Mouse (Mus musculus) testis, adult 2 months (tissue): Measurements from ENCODE around the gene Gm13420. TPM values are rescaled to one million over a fixed set of nuclear protein-coding genes. Genes with fewer than 3 reads are reported as not detected.

ENCODE experiments used
- H3K27ac ChIP-seq: fragments of 200-500 bp; 2 replicates; pipeline ENCODE4 v1.5.1; 2012; ENCODE audit warnings: low read depth, low read length; ENCODE audit not compliant: control insufficient read depth, insufficient read depth
- H3K27me3 ChIP-seq: fragments of 200-500 bp; 2 replicates; pipeline ENCODE4 v1.6.1; 2012; ENCODE audit warnings: mild to moderate bottlenecking, low read length, moderate library complexity; ENCODE audit not compliant: control insufficient read depth, insufficient read depth
- H3K36me3 ChIP-seq: fragments of 200-500 bp; 2 replicates; pipeline ENCODE4 v1.6.1; 2012; ENCODE audit warnings: mild to moderate bottlenecking, low read length; ENCODE audit not compliant: control insufficient read depth, insufficient read depth
- H3K4me1 ChIP-seq: fragments of 200-500 bp; 2 replicates; pipeline ENCODE4 v1.6.1; 2012; ENCODE audit warnings: low read length; ENCODE audit not compliant: control insufficient read depth, insufficient read depth
- H3K4me3 ChIP-seq: fragments of 200-500 bp; 2 replicates; pipeline ENCODE4 v1.5.1; 2012; ENCODE audit warnings: low read depth, mild to moderate bottlenecking, low read length, moderate library complexity, mixed read lengths; ENCODE audit not compliant: control insufficient read depth
- CTCF ChIP-seq: fragments of 200-500 bp; IDR thresholded peaks from 2 replicates; pipeline ENCODE4 v1.5.1; 2012; ENCODE audit warnings: low read depth, mild to moderate bottlenecking, inconsistent platforms, low read length, moderate library complexity; ENCODE audit not compliant: control insufficient read depth, insufficient read depth, insufficient replicate concordance
- POLR2A ChIP-seq: fragments of 200-500 bp; IDR thresholded peaks from 2 replicates; pipeline ENCODE4 v1.6.1; 2012; ENCODE audit warnings: low read depth, mild to moderate bottlenecking, inconsistent platforms, low read length, moderate library complexity; ENCODE audit not compliant: control insufficient read depth
- polyA plus RNA-seq: library from polyadenylated mRNA; depleted of rRNA; stranded (reverse); fragments of >200 nt; gene quantifications from 2 replicates; pipeline ENCODE4 v1.2.3, GENCODE M21; 2012; rRNA removed

The Gm13420 gene
- polyA plus RNA-seq, 1 experiment: 0.28 TPM

DNA sequence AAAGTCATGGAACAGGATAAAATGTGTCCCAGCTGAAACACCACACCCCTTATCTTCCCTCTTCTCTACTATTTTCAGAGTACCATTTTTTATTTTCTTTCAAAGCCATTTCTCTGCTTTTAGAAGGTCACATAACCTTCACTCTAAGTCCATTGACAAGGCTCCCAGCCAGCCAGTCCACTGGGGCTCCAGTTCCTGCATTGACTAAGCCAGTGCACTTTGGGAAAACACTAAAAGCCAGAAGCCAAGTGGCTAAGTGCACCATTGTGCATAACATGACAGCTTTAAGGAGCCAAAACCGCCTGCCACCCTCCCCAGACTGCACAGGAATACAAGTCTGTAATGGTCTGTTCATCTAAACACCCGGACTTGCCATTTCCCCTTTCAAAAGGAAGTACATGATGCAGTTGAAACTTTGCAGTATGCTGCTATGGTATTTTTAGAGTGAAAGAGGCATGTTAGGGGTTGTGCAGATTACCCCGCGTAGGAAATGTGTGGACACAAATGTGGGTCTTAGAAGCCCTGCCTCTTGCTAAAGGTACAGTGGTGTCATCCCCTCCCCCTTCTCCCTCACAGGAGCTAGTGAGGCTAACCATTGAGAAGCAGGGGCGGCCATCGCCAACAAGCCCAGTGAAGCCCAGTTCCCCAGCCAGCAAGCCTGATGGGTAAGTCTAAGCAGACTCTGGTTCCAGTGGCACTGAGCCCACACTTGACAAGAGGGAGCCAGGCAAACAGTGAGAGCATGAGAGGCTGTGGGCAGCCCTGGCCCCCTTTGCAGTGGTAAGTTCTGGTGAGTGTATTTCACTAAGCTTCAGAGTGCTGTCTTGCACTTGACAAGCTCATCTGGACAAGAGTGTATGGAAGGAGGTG is 52.8 kb downstream of the Gm13420 start:
- no peaks in the 10 kb centered on the region for H3K4me1 ChIP-seq
- no peaks in the 10 kb centered on the region for H3K36me3 ChIP-seq
- no peak overlapping the region for H3K4me3 ChIP-seq
- no peak overlapping the region for H3K27ac ChIP-seq
- TF ChIP-seq POLR2A (no peak), CTCF (no peak)
- H3K27me3 ChIP-seq: no peaks in the 10 kb centered on the region

DNA sequence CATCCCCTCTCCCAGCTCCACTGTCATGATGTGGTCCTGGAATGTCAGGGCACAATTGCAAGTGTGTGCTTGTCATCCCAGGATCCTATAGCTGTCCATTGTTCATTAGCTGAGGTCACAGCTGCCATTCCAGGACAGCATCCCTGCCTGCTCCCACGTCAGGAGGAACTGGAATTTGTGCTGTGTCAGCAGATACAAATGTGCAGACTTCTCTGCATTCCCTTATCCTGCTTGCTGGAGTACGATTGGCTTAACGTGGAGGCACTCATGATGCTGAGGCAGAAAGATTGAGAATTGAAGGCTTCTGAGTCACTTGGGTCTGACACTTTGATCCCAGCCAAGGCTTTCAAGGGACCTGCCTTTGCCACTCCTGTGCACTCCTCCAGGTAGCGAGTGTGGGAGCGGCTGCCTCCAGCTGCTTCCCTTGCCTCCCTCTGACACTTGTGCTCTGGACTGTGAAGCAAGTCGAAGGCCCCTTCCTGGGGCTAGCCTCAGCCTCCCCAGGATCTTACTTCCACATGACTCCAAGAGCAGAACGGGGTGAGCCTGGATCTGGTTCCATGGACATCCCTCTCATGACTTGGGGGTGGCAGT is 55.2 kb downstream of the Gm13420 start:
- no peaks in the 10 kb centered on the region for H3K27me3 ChIP-seq
- no peaks in the 10 kb centered on the region for H3K4me1 ChIP-seq
- H3K27ac ChIP-seq: no peak overlapping the region
- H3K4me3 ChIP-seq: no peak overlapping the region
- no peak for TF ChIP-seq POLR2A
- TF ChIP-seq CTCF: no peak
- no peaks in the 10 kb centered on the region for H3K36me3 ChIP-seq

Other genes with a start within 250 kb of the Gm13420 start
- gene Rapgef1, start 132.0 kb downstream of the Gm13420 start, polyA plus RNA-seq: 58.8 and 59.2 TPM in 2 replicates
- gene Gm13547, start 7.6 kb upstream of the Gm13420 start, polyA plus RNA-seq: 130 and 146 TPM in 2 replicates
- gene Coq4, start 35.8 kb upstream of the Gm13420 start, polyA plus RNA-seq: 125 and 134 TPM in 2 replicates
- 12.4 and 16.8 TPM in 2 replicates for gene Trub2, start 36.8 kb upstream of the Gm13420 start, polyA plus RNA-seq
- 4.1 and 5.5 TPM in 2 replicates for gene Slc27a4, start 50.9 kb upstream of the Gm13420 start, polyA plus RNA-seq
- gene Urm1, start 68.4 kb upstream of the Gm13420 start, polyA plus RNA-seq: 22.7 and 25.1 TPM in 2 replicates
- 8.9 and 10.1 TPM in 2 replicates for gene Cercam, start 117.5 kb upstream of the Gm13420 start, polyA plus RNA-seq
- gene Odf2, start 137.5 kb upstream of the Gm13420 start, polyA plus RNA-seq: 1,873 and 2,193 TPM in 2 replicates
- gene Gle1, start 183.7 kb upstream of the Gm13420 start, polyA plus RNA-seq: 31.4 and 36.0 TPM in 2 replicates
- gene Sptan1, start 213.9 kb upstream of the Gm13420 start, polyA plus RNA-seq: 112 and 117 TPM in 2 replicates